Mouse (Mus musculus) T-helper 17 cell (primary cell): ENCODE results near the gene Pou6f1.
"Not testable (repeated sequence)": the region's sequence is repeated elsewhere in the genome, so short reads cannot be mapped to it uniquely, and the experiment has no call there.

ENCODE experiments used
- in situ Hi-C, 2 experiments: fragments of 300-600 bp; cut with MboI, MseI; formaldehyde crosslinking; loops; 1 replicate in 1 of 2; 2 replicates in 1 of 2; pipeline ENCODE4 v1.15.1; 2025; ENCODE audit warnings: high pct_unique_total_duplicates in 2 of 2

Pou6f1 gene

GRCm38 (mm10) chr15:100599276-100600046 lies at the start of gene Pou6f1:
Gene Pou6f1, minus strand, starts transcription at chr15:100599984.
- in situ Hi-C loops: no loop called here

- in situ Hi-C loops: no loop called here
Observed at GRCm38 (mm10) chr15:100646161-100646560, 46.4 kb upstream of the Pou6f1 start.

- in situ Hi-C loops: no loop called here
Observed at GRCm38 (mm10) chr15:100642451-100642850, 42.7 kb upstream of the Pou6f1 start.

- in situ Hi-C loops: no loop called here
Observed at GRCm38 (mm10) chr15:100641226-100641810, 41.5 kb upstream of the Pou6f1 start.

GRCm38 (mm10) chr15:100639972-100640750 lies 40.4 kb upstream of the Pou6f1 start:
- in situ Hi-C loops: no loop called here

- in situ Hi-C loops: no loop called here
Observed at GRCm38 (mm10) chr15:100637661-100638060, 37.9 kb upstream of the Pou6f1 start.

- in situ Hi-C loops: no loop called here
Observed at GRCm38 (mm10) chr15:100636700-100637501, 37.1 kb upstream of the Pou6f1 start, which contains the start of gene Smagp. Gene Smagp, minus strand, starts transcription at chr15:100636940.

- in situ Hi-C loops: no loop called here
Observed at GRCm38 (mm10) chr15:100635851-100636645, 36.3 kb upstream of the Pou6f1 start.

GRCm38 (mm10) chr15:100635239-100635638 lies 35.5 kb upstream of the Pou6f1 start:
- in situ Hi-C loops: no loop called here

- in situ Hi-C loops: no loop called here
Observed at GRCm38 (mm10) chr15:100633341-100633740, 33.6 kb upstream of the Pou6f1 start.

- in situ Hi-C loops: no loop called here
Observed at GRCm38 (mm10) chr15:100632323-100632722, 32.5 kb upstream of the Pou6f1 start.

- in situ Hi-C loops: no loop called here
Observed at GRCm38 (mm10) chr15:100631454-100632170, 31.8 kb upstream of the Pou6f1 start.

- in situ Hi-C loops: no loop called here
Observed at GRCm38 (mm10) chr15:100630126-100630525, 30.3 kb upstream of the Pou6f1 start.

- in situ Hi-C loops: no loop called here
Observed at GRCm38 (mm10) chr15:100628797-100629196, 29.0 kb upstream of the Pou6f1 start.

GRCm38 (mm10) chr15:100627774-100628370 lies 28.1 kb upstream of the Pou6f1 start:
- in situ Hi-C loops: no loop called here

- in situ Hi-C loops: no loop called here
Observed at GRCm38 (mm10) chr15:100627287-100627686, 27.5 kb upstream of the Pou6f1 start.

- in situ Hi-C loops: no loop called here
Observed at GRCm38 (mm10) chr15:100624435-100624834, 24.7 kb upstream of the Pou6f1 start.

GRCm38 (mm10) chr15:100623754-100624153 lies 24.0 kb upstream of the Pou6f1 start:
- in situ Hi-C loops: no loop called here

- in situ Hi-C loops: no loop called here
Observed at GRCm38 (mm10) chr15:100622164-100622563, 22.4 kb upstream of the Pou6f1 start.

- in situ Hi-C loops: not testable (repeated sequence)
Observed at GRCm38 (mm10) chr15:100621671-100622070, 21.9 kb upstream of the Pou6f1 start.
